Mouse (Mus musculus) bone marrow macrophage, adult 2 months (primary cell): Measurements from ENCODE around the gene Txnrd3.

Source experiments
- CTCF ChIP-seq: IDR thresholded peaks from 2 replicates; pipeline ENCODE4 v1.5.1; 2012; ENCODE audit warnings: low read depth, mild to moderate bottlenecking, low read length, moderate library complexity
- POLR2A ChIP-seq: IDR thresholded peaks from 2 replicates; pipeline ENCODE4 v1.6.1; 2012; ENCODE audit warnings: mild to moderate bottlenecking, low read depth, low read length, borderline replicate concordance

DNA sequence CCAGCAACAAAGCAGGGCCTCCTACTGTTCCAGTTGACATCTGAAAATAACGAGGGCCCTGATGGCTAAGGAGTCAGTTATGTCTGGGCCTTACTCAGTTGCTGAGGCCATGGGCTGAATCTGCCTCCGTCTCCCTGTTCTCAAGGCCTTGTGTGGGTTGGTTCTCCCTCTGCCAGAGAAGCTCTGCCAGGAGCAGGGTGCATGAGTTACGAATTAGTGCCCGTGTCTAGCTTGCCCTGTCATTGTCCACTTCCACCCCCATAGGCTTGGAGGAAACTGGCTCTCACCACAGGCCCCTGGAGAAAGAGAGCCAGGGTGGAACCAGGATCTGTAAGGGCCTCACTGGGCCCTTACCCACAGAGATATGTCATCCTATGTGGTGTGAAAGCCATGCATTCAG, 34.7 kb downstream of the Txnrd3 start:
- TF ChIP-seq POLR2A (no peak), CTCF (no peak)
